Comparison of ENCODE assay signal across 10 mouse cellular contexts in the genomic region with DNA sequence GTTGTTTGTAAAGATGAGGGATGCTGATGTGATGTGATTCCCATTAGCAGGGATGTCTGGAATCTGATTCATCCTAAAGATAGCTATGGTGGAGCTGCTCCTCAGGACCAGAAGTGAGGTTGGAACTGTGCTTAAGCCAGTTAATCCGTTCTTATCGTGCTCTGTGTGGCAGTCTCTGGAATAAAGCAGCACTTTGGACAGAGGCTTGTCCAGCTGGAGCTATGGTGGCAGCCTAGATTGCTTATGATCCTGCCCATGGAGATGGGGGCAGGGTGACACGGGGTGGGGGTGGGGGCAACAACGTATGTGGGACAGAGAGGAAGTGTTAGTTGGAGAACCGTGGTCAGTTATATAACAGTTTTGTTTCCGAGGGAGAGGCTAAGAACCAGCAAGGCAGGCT.
DNase-seq lines count a peak whose midpoint lies in the region; ATAC-seq and TF ChIP-seq lines count a peak whose summit lies in the region.
"Had no signal": no experiment of that assay in that cellular context is flagged by ENCODE, and none has a peak within 500 bp of the region (broad histone marks: within the 10 kb centered on the region; RNA-seq: fewer than 3 reads in every experiment).

No protein-coding gene starts in this region.

- intact Hi-C loops in left cerebral cortex, postnatal 10 days (cut with DNase I): loop anchor here (10.0 kb wide), 1 partner anchor 121 kb away; no protein-coding TSS in a partner anchor

- DNase-seq in kidney, postnatal 0 days (ENCODE audit: low spot score): peak; percentile 45
- DNase-seq in kidney, adult 11 months: no peak
- DNase-seq in limb, embryonic 10.5 days (ENCODE audit: low spot score): peak; percentile 40
- no peak for DNase-seq in frontal cortex, postnatal 36 days (ENCODE audit: low spot score in 2 of 2)
- DNase-seq in cerebellum, postnatal 4 days (ENCODE audit: low spot score in 2 of 2): no peak
- DNase-seq in left cerebral cortex, postnatal 10 days (ENCODE audit: extremely low spot score in 1 of 2, low spot score in 2 of 2): no peak
- DNase-seq: cerebellum, postnatal 25 days had no signal

- H3K4me3 ChIP-seq in kidney, postnatal 0 days (replicated peaks; ENCODE audit: low read depth, low read length): no peak overlapping the region
- peak overlapping the region; percentile 67 for H3K4me3 ChIP-seq in embryonic facial prominence, embryonic 15.5 days (replicated peaks)
- peak overlapping the region; percentile 89 for H3K4me3 ChIP-seq in limb, embryonic 10.5 days
- H3K4me3 ChIP-seq in olfactory bulb, adult 2 months (ENCODE audit: insufficient read depth, low read depth, low read length): peak overlapping the region; percentile 13; the same call in 1 of the 2 replicates

- 0 out of 2 replicates have a peak overlapping the region, but pooled peaks have one; percentile 84 for H3K4me2 ChIP-seq in kidney, postnatal 0 days (ENCODE audit: low read length)
- H3K4me2 ChIP-seq in embryonic facial prominence, embryonic 15.5 days (replicated peaks): peak overlapping the region; percentile 85

- no peaks in the 10 kb centered on the region for H3K27me3 ChIP-seq in kidney, postnatal 0 days (ENCODE audit: insufficient read depth, low read length)
- H3K27me3 ChIP-seq in embryonic facial prominence, embryonic 15.5 days: no peaks in the 10 kb centered on the region
- no peaks in the 10 kb centered on the region for H3K27me3 ChIP-seq in limb, embryonic 10.5 days (ENCODE audit: low read depth, poor library complexity, severe bottlenecking)
- H3K27me3 ChIP-seq: Patski had no signal

- no peaks in the 10 kb centered on the region for H3K9me3 ChIP-seq in kidney, postnatal 0 days (replicated peaks; ENCODE audit: low read length)
- no peaks in the 10 kb centered on the region for H3K9me3 ChIP-seq in embryonic facial prominence, embryonic 15.5 days (replicated peaks)
- no peaks in the 10 kb centered on the region for H3K9me3 ChIP-seq in limb, embryonic 10.5 days (replicated peaks)

- 0 out of 2 replicates have a peak, but pooled peaks cover 6% of the 10 kb centered on the region for H3K4me1 ChIP-seq in kidney, postnatal 0 days (replicated peaks; ENCODE audit: insufficient read depth, low read length)
- peaks cover 37% of the 10 kb centered on the region for H3K4me1 ChIP-seq in embryonic facial prominence, embryonic 15.5 days
- peaks cover 30% of the 10 kb centered on the region for H3K4me1 ChIP-seq in limb, embryonic 10.5 days
- H3K4me1 ChIP-seq in olfactory bulb, adult 2 months (ENCODE audit: control insufficient read depth, insufficient read depth, low read length): peaks cover 8% of the 10 kb centered on the region

- no peaks in the 10 kb centered on the region for H3K36me3 ChIP-seq in kidney, postnatal 0 days (ENCODE audit: insufficient read depth, low read length)
- no peaks in the 10 kb centered on the region for H3K36me3 ChIP-seq in embryonic facial prominence, embryonic 15.5 days
- no peaks in the 10 kb centered on the region for H3K36me3 ChIP-seq in limb, embryonic 10.5 days

- WGBS in kidney, postnatal 0 days: 6% methylated on average over 6 of the region's 6 CpGs
- WGBS in embryonic facial prominence, embryonic 15.5 days: 8% methylated on average over 6 of the region's 6 CpGs
- WGBS in limb, embryonic 10.5 days: 19% methylated on average over 6 of the region's 6 CpGs
- WGBS in olfactory bulb, adult 2 months: 7% methylated on average over 6 of the region's 6 CpGs

- no peak overlapping the region for H3K9ac ChIP-seq in kidney, postnatal 0 days (ENCODE audit: low read depth, low read length)
- H3K9ac ChIP-seq in embryonic facial prominence, embryonic 15.5 days: no peak overlapping the region

- TF ChIP-seq POLR2A in olfactory bulb, adult 2 months (IDR thresholded peaks at IDR 0.05; ENCODE audit: insufficient read depth, low read depth, low read length): no peak

- TF ChIP-seq CTCF in kidney, postnatal 0 days (IDR thresholded peaks at IDR 0.05; ENCODE audit: low read depth): no peak
- no peak for TF ChIP-seq CTCF in olfactory bulb, adult 2 months (IDR thresholded peaks at IDR 0.05; ENCODE audit: insufficient read depth, low read depth, low read length)

- ATAC-seq in kidney, postnatal 0 days (replicated peaks; ENCODE audit: low FRiP score, low read depth): no peak
- ATAC-seq in embryonic facial prominence, embryonic 15.5 days (ENCODE audit: insufficient number of reproducible peaks, low FRiP score, low TSS enrichment, low read depth): no peak
- ATAC-seq: Patski had no signal

- H3K27ac ChIP-seq in kidney, postnatal 0 days: no peak overlapping the region
- H3K27ac ChIP-seq in embryonic facial prominence, embryonic 15.5 days (replicated peaks): no peak overlapping the region
- no peak overlapping the region for H3K27ac ChIP-seq in limb, embryonic 10.5 days
- no peak overlapping the region; the same call in 1 of the 2 replicates for H3K27ac ChIP-seq in olfactory bulb, adult 2 months (ENCODE audit: insufficient read depth, low read depth, low read length)

Comparison
In these comparisons a context has a peak if more than half of its experiments do, and no peak if none do; other contexts are left out.
1. DNase-seq: peak in kidney, postnatal 0 days (single experiment) and limb, embryonic 10.5 days (single experiment); none in kidney, adult 11 months (single experiment), frontal cortex, postnatal 36 days (0 of 2), cerebellum, postnatal 4 days (0 of 2) and left cerebral cortex, postnatal 10 days (0 of 2).